Mouse (Mus musculus): ENCODE measurements at regions not wholly inside any gene's neighbourhood (a gene's known extent, or its start where the extent isn't known, plus 50 kb on each side); places are given as distances from the start of the nearest gene placed in this dataset.

DNA sequence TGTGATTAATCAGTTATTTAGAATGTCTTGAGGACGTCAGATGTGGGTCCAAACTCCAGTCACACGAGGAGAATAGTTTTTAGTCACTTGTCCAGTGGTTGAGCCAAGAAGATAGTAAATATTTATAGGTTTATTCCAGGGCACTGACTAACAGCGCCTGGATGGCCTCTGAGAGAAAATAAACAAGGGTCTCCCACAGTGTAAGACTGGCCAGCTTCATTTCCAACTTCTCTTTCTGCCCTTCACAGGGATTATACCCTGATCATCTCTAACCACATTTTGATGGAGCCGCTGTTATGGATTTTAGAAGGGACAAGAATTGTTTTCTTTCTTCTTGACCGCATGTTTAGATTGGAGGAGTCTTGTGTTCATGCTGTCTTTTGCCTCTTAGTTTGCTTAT is 67.0 kb upstream of the Grem2 start:
- TF ChIP-seq CTCF (IDR thresholded peaks at IDR 0.05; ENCODE audit: borderline replicate concordance, insufficient read depth, low read depth, low read length) (no peak), POLR2A (IDR thresholded peaks at IDR 0.05; ENCODE audit: borderline replicate concordance, insufficient read depth, low read length) (no peak)

Measured in cerebellum, adult 2 months (tissue).